Mouse (Mus musculus) spleen, postnatal 4 days (tissue): Measurements from ENCODE around the gene Galnt10.

ENCODE experiments used
- DNase-seq, 2 experiments: peaks; one replicate each; pipeline ENCODE4 v3.0.0; 2022; ENCODE audit warnings: low spot score in 2 of 2

Galnt10 gene

DNA sequence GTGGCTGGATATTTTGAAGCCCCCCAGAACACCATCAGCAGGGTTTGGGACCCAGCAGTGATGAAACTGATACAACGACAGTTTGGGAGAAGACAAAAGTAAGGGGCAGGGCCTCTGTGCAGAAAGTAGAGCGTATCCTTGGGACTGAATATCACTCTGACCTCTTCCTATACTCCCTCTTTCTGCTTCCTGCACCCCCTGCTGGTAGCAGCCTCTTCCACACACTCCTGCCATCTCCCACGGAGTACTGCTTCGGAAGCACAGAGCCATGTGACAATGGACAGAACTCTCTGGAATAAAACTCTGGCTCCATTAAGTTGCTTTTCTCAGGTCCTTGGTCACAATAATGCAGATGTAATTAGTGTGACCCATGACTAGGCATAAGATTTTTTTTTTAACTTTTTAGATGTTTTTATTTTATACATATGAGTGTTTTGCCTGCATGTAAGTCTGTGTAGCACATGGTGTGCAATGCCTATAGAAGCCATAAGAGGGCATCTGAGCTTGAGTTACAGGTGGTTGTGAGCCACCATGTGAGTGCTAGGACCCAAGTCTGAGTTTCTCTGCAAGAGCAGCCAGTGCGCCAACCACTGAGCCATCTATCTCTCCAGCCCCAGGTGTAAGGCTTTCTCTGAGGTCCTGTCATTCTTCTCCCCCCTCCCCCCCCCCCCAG lies 79.7 kb downstream of the Galnt10 start:
- DNase-seq: no peak

GRCm38 (mm10) chr11:57725926-57726325 lies 80.7 kb downstream of the Galnt10 start:
- DNase-seq: no peak

DNA sequence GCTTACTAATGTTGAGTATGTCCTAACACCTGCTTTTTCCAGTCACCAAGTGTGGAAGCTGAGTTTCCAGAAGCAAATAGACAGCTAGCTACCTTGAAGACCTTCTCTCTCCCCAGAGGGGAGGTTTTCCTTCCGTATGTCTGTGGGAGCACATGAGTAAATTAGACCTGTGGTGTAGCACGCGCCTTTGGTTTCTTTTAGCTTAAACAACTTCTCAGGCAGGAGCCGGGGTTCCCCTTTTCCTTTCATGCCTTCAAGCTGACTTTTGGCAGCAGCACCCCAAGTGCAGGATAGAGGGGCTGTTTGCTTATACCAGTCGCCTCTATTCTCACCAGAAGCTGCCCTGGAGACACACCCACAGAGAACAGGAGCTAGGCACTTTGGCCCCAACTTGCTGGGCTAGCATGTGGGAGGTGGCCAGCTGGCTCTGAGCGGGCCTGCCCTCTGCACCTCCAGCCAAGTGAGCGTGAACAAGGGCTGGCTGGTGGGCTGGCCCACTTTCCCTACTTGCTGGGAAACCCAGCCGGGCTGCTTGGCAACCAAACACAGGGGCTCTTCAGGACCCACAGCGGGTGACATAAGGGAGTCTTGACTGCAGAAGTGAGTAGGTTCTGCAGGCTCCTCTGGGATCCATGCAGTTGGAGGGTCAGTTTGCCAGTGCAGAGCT lies 82.2 kb downstream of the Galnt10 start:
- DNase-seq: no peak

GRCm38 (mm10) chr11:57732410-57733281 lies 87.4 kb downstream of the Galnt10 start:
- no peak for DNase-seq

- peak; percentile 42 to 78 for DNase-seq
These were observed 102.2 kb downstream of the Galnt10 start for GRCm38 (mm10) chr11:57747294-57748080.

DNA sequence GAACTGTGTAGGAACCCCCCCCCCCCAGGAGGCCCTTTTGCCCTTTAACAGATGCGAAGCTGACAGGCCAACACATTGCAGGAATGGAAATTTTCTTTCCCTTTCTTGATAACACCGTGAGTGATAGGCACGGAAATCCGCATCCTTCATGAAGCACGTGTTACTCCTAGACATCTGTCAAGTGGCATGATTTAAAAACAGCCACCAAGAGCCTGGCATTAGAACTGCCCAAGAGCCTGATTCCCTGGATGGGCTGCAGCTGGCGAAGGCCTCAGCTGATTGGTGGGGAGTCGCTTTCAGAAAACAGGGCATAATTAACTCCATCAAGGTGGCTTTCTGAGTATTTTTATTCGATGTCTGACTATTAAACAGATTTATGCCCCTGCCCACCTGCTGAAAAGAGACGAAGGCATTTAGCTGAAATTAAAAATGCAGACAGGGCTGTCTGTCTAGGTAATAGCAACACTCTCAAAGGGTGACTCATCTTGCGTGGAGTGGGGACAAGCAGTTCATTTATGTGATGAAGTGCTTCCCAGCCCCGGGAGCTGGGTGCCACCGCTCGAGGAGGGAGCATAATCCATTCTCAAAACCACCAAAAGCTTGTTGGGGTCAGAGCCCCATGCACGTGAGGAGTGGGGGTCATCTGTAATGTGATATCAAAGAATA lies 108.4 kb downstream of the Galnt10 start:
- no peak for DNase-seq

GRCm38 (mm10) chr11:57758621-57759020 lies 113.4 kb downstream of the Galnt10 start:
- DNase-seq: no peak

GRCm38 (mm10) chr11:57760509-57761058 lies 115.3 kb downstream of the Galnt10 start:
- DNase-seq: no peak

GRCm38 (mm10) chr11:57761347-57761746 lies 116.1 kb downstream of the Galnt10 start:
- no peak for DNase-seq

- no peak for DNase-seq
These were observed 118.9 kb downstream of the Galnt10 start for GRCm38 (mm10) chr11:57764124-57764523.

DNA sequence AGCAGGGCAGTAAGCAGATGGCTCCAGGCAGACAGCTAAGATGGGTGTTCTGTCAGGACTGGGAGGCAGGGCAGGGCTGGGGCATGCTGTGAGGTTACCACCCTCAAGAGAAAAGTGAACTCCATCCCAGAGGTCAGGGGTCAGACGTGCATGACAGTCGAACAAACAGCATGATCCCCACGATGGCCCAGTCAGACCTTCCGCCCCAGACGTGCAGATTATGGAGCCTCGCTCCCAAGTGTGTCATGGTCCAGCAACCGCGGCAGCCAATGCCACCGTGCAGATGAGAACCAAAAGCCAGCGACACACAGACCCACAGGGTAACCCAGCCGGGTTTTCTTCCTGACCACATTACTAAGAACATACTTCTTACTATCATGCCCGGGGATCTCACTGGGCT lies 121.4 kb downstream of the Galnt10 start:
- DNase-seq: no peak

DNA sequence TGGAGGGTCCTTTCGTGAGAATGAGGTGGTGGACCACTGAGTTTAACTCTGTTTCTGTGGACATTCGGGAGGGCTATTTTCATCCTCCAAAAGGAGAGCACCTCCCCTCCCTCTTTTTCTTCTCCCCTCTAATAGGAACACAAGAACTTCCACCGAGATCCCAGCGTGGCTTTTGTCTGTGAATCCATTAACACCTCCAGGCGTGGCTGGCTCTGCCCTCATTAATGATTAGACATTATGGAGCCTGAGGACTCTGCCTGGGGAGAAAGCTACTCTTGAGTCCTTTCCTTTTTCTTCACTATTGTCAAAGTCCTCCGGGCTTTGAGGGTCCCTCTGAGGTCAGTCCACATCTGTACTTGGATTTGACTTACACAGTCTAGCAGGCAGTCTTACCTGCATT lies 121.9 kb downstream of the Galnt10 start:
- no peak for DNase-seq

- DNase-seq: no peak
These were observed 125.5 kb downstream of the Galnt10 start for GRCm38 (mm10) chr11:57770776-57771175.

DNA sequence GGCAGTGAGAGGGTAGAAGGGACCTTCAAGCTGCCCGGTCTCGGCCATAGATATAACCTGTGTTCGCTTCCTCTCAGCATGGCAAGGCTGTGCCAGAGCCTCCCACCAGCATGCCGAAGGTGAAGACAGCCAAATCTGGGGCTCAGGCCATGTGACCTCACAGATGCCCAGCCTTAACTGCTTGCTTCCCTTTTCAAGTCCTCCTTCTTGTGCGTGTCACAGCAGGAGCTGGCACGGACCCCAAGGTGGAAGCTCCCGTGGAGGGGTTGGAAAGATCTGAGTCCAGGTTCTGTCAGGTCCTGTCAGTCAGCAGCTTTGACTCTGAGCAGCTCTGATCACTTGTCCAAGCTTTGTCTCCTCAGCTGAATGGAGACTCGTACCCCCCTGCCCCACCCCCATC lies 126.4 kb downstream of the Galnt10 start:
- no peak for DNase-seq

DNA sequence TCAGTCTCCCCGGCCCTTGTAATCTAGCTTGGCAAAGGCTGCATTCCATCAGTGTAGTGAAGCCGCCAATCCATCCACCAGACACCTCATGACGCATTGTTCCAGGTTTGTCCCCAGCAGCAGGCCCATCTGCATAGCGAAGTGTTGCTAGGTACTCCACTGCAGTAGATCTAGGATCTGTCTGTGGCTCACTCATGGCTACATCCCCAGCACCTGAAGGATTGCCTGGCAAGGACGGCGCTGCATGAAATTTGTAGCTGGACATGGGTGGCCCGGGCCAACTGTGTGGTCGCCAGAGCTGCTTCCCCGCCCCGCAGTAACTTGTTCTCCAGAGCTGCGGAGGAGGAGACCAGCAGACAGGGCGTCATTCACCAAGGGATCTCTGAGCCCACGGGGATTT lies 128.2 kb downstream of the Galnt10 start:
- no peak for DNase-seq

DNA sequence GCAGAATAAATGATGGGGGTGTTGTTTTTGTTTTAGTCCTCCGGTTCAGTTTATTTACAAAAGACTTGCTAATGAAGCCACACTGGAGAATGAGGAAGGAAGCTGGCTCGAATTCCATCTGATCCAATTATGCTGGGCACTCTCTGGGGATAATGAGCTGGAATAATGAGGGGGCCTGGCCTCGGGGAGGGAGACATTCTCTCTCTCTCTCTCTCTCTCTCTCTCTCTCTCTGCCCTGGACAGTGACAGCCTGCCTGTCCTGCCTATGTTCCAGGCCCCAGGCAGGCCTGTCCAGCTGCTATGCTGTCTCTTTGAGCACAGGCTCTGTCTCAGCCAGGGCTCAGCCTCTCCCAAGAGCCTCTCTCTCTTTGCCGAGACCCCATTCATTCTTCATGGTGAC lies 128.7 kb downstream of the Galnt10 start:
- DNase-seq: no peak

- no peak for DNase-seq
These were observed 130.6 kb downstream of the Galnt10 start for GRCm38 (mm10) chr11:57775868-57776267.

GRCm38 (mm10) chr11:57776546-57776945 lies 131.3 kb downstream of the Galnt10 start:
- no peak for DNase-seq

DNA sequence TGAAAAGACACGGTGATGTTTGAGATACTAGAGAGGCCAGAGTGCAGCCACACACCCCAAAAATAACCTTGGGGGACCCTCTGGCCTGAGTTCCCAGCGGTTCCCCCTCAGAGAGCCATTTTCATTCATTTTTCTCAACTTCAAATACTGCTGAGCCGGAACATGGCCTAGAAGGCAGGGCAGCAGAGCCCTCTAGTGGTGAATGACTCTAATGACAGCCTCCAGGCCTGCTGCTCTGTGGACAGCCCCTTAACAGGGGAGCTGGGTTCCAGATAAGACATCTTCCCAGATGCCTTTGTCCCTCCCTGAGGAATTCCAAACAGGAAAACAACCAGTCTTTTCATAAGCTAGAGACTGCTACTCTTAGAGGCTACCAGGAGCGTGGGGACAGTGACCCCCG lies 133.1 kb downstream of the Galnt10 start:
- peak in 1 of 2 experiments; percentile 69 for DNase-seq

- no peak for DNase-seq
These were observed 134.6 kb downstream of the Galnt10 start for GRCm38 (mm10) chr11:57779824-57780223.
